Mouse (Mus musculus) thymus, adult 2 months (tissue): ENCODE measurements around the gene Zfp799.

Experiments
- CTCF ChIP-seq: fragments of 200-500 bp; IDR thresholded peaks from 2 replicates; pipeline ENCODE4 v1.5.1; 2012; ENCODE audit warnings: mild to moderate bottlenecking, control low read depth, low read length, moderate library complexity, borderline replicate concordance; ENCODE audit not compliant: control insufficient read depth, poor library complexity, insufficient read depth; ENCODE audit errors: extremely low read depth
- POLR2A ChIP-seq: fragments of 200-500 bp; IDR thresholded peaks from 2 replicates; pipeline ENCODE4 v1.6.1; 2012; ENCODE audit warnings: mild to moderate bottlenecking, low read length, control low read depth, moderate library complexity; ENCODE audit not compliant: control insufficient read depth, poor library complexity, insufficient read depth; ENCODE audit errors: extremely low read depth

GRCm38 (mm10) chr17:32871483-32871882 is 41.4 kb upstream of the Zfp799 start:
- TF ChIP-seq POLR2A (no peak), CTCF (no peak)
